Mouse (Mus musculus): Measurements from ENCODE around the gene Foxm1. TPM values are rescaled to one million over a fixed set of nuclear protein-coding genes. Genes with fewer than 3 reads are reported as not detected.

Foxm1 gene
- 31.3 and 38.3 TPM in 2 replicates for polyA plus RNA-seq (2015; fragmentation: Nextera tagmentation; extraction: Ambion mirVana)

GRCm38 (mm10) chr6:128362381-128363006, at the start of gene Foxm1, which contains the start of gene Rhno1:
Gene Foxm1 (plus strand): TSS chr6:128362967.
Gene Rhno1 (minus strand): TSS chr6:128362911.
- H3K4me3 ChIP-seq (ENCODE audit: low read length) = peak within 1 kb of the TSS; percentile 81
- H3K9me3 ChIP-seq (ENCODE audit: low read length) = no peaks in the 10 kb centered on the region
- ATAC-seq (ENCODE audit: low FRiP score, low TSS enrichment) = peak; percentile 88
- under 1% methylated on average over 65 of the region's 76 CpGs for WGBS
- peak within 1 kb of the TSS; percentile 79 for H3K4me2 ChIP-seq (replicated peaks; ENCODE audit: low read depth, low read length)
- H3K9ac ChIP-seq (replicated peaks; ENCODE audit: low read length) = peak within 1 kb of the TSS; percentile 85
- H3K4me1 ChIP-seq (ENCODE audit: insufficient read depth, low read length) = peaks cover 28% of the 10 kb centered on the region
- peaks cover 31% of the 10 kb centered on the region for H3K36me3 ChIP-seq (ENCODE audit: insufficient read depth, low read length)
- peak within 1 kb of the TSS; percentile 93 for H3K27ac ChIP-seq (ENCODE audit: low read length)
- H3K27me3 ChIP-seq (ENCODE audit: insufficient read depth, low read length) = no peaks in the 10 kb centered on the region

DNA sequence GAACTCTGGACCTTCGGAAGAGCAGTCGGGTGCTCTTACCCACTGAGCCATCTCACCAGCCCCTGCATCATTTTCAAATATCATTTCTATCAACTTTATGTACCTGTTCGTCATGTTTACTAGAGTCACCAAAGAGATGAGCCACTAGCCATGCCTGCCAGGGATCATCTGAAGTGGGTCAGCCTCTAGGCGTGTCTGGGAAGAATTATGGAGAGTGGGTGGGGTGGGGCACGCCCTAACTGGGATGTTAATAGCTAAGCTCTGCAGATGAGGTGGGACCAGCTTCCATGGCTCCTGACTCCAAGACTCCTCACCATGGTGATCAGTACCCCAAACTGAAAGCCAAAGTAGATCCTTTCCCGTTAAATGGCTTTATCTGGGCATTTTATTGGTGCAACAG, 48.0 kb upstream of the Foxm1 start:
- Histone ChIP-seq H3K4me1 (ENCODE audit: insufficient read depth, low read length) (no peaks in the 10 kb centered on the region), H3K9ac (replicated peaks; ENCODE audit: low read length) (no peak overlapping the region), H3K36me3 (ENCODE audit: insufficient read depth, low read length) (no peaks in the 10 kb centered on the region), H3K27ac (ENCODE audit: low read length) (no peak overlapping the region), H3K4me2 (replicated peaks; ENCODE audit: low read depth, low read length) (no peak overlapping the region), H3K4me3 (ENCODE audit: low read length) (no peak overlapping the region), H3K9me3 (ENCODE audit: low read length) (no peaks in the 10 kb centered on the region), H3K27me3 (ENCODE audit: insufficient read depth, low read length) (no peaks in the 10 kb centered on the region)
- ATAC-seq (ENCODE audit: low FRiP score, low TSS enrichment) = no peak
- 84% methylated on average over 6 of the region's 6 CpGs for WGBS

- Histone ChIP-seq H3K4me2 (replicated peaks; ENCODE audit: low read depth, low read length) (no peak overlapping the region), H3K9me3 (ENCODE audit: low read length) (no peaks in the 10 kb centered on the region), H3K4me3 (ENCODE audit: low read length) (no peak overlapping the region), H3K27me3 (ENCODE audit: insufficient read depth, low read length) (no peaks in the 10 kb centered on the region), H3K27ac (ENCODE audit: low read length) (no peak overlapping the region), H3K36me3 (ENCODE audit: insufficient read depth, low read length) (no peaks in the 10 kb centered on the region), H3K9ac (replicated peaks; ENCODE audit: low read length) (no peak overlapping the region), H3K4me1 (ENCODE audit: insufficient read depth, low read length) (no peaks in the 10 kb centered on the region)
- 77% methylated on average over 8 of the region's 8 CpGs for WGBS
- no peak for ATAC-seq (ENCODE audit: low FRiP score, low TSS enrichment)
These were observed 47.2 kb upstream of the Foxm1 start for GRCm38 (mm10) chr6:128315597-128315996.

DNA sequence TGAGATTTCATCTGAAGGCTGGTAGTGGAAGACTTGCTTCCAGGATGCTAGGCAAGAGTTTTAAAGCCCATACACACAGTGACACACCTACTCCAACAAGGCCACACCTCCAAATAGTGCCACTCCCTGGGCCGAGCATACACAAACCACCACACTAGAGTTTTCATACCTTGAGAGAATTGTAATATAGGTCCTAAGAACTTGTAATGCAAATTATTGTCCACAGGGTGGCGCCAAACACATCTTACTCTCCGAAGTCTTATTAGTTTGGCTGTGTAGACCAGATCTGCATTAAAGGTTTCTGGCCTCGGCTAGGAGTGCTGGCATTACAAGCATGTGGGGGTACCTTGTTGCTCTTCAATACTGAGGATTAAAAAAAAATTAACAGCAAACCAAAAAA, 44.5 kb upstream of the Foxm1 start:
- 6% methylated on average over 4 of the region's 4 CpGs for WGBS
- no peaks in the 10 kb centered on the region for H3K27me3 ChIP-seq (ENCODE audit: insufficient read depth, low read length)
- no peak overlapping the region for H3K4me3 ChIP-seq (ENCODE audit: low read length)
- no peak overlapping the region for H3K9ac ChIP-seq (replicated peaks; ENCODE audit: low read length)
- 0 out of 2 replicates have a peak, but pooled peaks have one; percentile 37 for ATAC-seq (ENCODE audit: low FRiP score, low TSS enrichment)
- H3K9me3 ChIP-seq (ENCODE audit: low read length) = no peaks in the 10 kb centered on the region
- no peak overlapping the region for H3K27ac ChIP-seq (ENCODE audit: low read length)
- peaks cover 22% of the 10 kb centered on the region for H3K36me3 ChIP-seq (ENCODE audit: insufficient read depth, low read length)
- H3K4me1 ChIP-seq (ENCODE audit: insufficient read depth, low read length) = no peaks in the 10 kb centered on the region
- H3K4me2 ChIP-seq (replicated peaks; ENCODE audit: low read depth, low read length) = no peak overlapping the region

DNA sequence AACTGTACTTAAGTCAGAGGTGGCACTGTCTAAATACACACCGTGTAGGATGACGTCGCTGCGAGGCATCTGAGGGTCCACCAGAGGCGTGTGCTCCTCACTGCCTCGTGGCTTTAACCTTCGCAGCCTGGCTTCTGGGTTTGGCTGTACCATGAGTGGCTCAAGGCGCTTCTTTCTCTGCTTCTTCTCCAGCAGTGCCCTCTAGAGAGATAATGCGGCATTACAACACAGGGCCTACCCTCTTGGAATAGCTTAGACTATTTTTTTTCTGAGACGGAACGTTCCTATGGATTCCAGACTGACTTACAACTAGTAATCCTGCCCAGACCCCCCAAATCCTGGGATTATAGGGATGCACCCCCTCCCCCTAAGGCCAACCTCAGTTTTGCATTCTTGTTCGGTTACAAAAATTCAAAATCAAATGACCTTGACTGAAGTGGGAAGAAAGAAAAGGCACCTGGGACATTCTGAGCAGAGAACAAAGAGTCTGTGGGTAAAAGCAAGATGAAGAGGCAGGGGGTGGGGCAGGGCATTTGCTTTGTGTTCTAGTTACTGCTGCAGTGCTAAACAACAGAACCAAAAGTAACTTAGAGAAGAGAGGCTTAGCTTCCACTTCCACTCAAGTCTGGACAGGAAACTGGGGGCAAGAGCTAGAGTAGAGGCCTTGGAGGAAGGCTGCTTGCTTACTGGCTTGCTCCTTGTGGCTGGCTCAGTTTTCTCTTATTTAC, 28.2 kb upstream of the Foxm1 start:
- no peak for ATAC-seq (ENCODE audit: low FRiP score, low TSS enrichment)

DNA sequence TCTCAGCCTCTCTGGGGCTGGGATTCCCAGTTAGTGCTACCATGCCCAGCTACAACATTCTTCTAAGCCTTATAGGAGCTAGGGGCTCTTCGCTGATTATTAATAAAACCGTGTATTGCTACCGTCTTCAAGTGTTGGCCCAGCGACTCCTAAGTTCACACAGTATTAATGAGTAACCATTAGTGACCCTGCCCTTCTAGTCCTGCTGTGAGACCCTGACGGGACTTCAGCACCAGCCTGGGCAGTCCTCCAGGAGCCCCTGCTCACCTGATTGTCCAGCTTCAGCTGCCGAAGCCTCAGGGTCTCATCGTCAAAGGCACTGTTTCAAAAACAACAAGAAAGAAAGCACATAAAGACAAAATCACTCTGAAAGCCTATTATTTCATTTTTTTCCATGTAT, 25.3 kb upstream of the Foxm1 start:
- Histone ChIP-seq H3K4me2 (replicated peaks; ENCODE audit: low read depth, low read length) (no peak overlapping the region), H3K4me1 (ENCODE audit: insufficient read depth, low read length) (peaks cover 26% of the 10 kb centered on the region), H3K36me3 (ENCODE audit: insufficient read depth, low read length) (peaks cover 21% of the 10 kb centered on the region), H3K9ac (replicated peaks; ENCODE audit: low read length) (no peak overlapping the region), H3K9me3 (ENCODE audit: low read length) (no peaks in the 10 kb centered on the region), H3K27ac (ENCODE audit: low read length) (peak overlapping the region; percentile 65), H3K4me3 (ENCODE audit: low read length) (no peak overlapping the region), H3K27me3 (ENCODE audit: insufficient read depth, low read length) (no peaks in the 10 kb centered on the region)
- 68% methylated on average over 7 of the region's 7 CpGs for WGBS
- ATAC-seq (ENCODE audit: low FRiP score, low TSS enrichment) = peak; percentile 64

More for the DNA sequence above, 28.2 kb upstream of the Foxm1 start:
- Histone ChIP-seq H3K4me3 (ENCODE audit: low read length) (no peak overlapping the region), H3K9ac (replicated peaks; ENCODE audit: low read length) (0 out of 2 replicates have a peak overlapping the region, but pooled peaks have one; percentile 11), H3K4me1 (ENCODE audit: insufficient read depth, low read length) (peaks cover 19% of the 10 kb centered on the region), H3K9me3 (ENCODE audit: low read length) (peaks cover 10% of the 10 kb centered on the region), H3K36me3 (ENCODE audit: insufficient read depth, low read length) (peaks cover 35% of the 10 kb centered on the region), H3K4me2 (replicated peaks; ENCODE audit: low read depth, low read length) (no peak overlapping the region), H3K27me3 (ENCODE audit: insufficient read depth, low read length) (no peaks in the 10 kb centered on the region), H3K27ac (ENCODE audit: low read length) (no peak overlapping the region)
- WGBS = 29% methylated on average over 12 of the region's 12 CpGs

DNA sequence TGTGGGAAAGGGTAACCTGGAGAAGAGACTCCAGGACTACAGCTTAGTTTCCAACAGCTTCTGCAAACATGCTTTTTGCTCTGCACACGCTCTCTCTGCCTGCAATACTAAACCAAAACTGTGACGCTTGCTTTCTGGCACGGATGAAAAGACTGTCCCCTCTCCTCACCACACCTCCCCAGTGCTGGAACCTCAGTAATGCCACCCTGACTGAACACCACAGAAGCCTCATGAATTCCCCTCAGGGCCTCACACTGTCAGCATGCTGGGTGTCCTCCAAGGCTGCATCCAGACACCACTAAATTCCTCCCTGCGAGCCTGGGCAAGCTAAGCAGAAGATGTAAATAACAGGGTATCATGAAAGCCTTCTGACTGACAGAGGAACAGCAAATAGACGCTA, 23.9 kb upstream of the Foxm1 start:
- Histone ChIP-seq H3K4me2 (replicated peaks; ENCODE audit: low read depth, low read length) (no peak overlapping the region), H3K36me3 (ENCODE audit: insufficient read depth, low read length) (peaks cover 9% of the 10 kb centered on the region), H3K4me1 (ENCODE audit: insufficient read depth, low read length) (peaks cover 28% of the 10 kb centered on the region), H3K9ac (replicated peaks; ENCODE audit: low read length) (no peak overlapping the region), H3K27me3 (ENCODE audit: insufficient read depth, low read length) (no peaks in the 10 kb centered on the region), H3K27ac (ENCODE audit: low read length) (peak overlapping the region; percentile 63; the same call in 1 of the 2 replicates), H3K9me3 (ENCODE audit: low read length) (no peaks in the 10 kb centered on the region), H3K4me3 (ENCODE audit: low read length) (no peak overlapping the region)
- 28% methylated on average over 5 of the region's 5 CpGs for WGBS
- no peak for ATAC-seq (ENCODE audit: low FRiP score, low TSS enrichment)

DNA sequence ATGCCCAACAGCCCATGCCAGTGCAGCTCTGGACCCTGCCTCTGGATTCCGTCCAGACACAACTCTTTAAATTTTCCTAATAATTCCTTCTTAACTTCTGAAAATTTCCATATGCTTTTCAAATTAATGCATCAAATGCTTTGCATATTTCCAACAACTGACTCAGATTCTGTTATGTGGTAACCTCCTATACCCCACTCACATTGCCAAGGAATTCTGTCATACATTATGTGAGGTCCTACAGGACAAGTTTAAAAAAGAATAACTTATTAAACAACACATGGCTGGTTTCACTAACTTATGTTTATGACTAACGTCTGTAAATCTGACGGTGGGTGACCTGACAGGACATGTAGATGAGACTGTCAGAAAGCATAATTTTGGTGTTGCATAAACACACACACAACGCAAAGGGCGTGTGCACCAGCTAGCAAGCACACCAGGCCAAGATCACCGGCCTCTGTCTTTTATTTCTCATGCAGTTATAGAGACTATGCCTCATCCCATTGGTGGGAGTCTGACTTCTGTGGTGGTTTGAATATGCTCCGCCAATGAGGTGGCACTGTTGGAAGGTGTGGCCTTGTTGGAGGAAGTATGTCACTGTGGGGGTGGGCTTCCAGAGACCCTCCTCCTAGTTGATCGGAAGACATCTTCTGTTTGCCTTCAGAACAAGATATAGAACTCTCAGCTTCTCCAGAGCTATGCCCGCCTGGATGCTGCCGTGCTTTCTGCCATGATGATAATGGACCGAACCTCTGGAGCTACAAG, 20.6 kb upstream of the Foxm1 start:
- 86% methylated on average over 11 of the region's 11 CpGs for WGBS
- H3K36me3 ChIP-seq (ENCODE audit: insufficient read depth, low read length) = peaks cover 7% of the 10 kb centered on the region; the same call in 1 of the 2 replicates
- H3K9ac ChIP-seq (replicated peaks; ENCODE audit: low read length) = no peak overlapping the region
- H3K27me3 ChIP-seq (ENCODE audit: insufficient read depth, low read length) = no peaks in the 10 kb centered on the region
- no peak overlapping the region for H3K4me2 ChIP-seq (replicated peaks; ENCODE audit: low read depth, low read length)
- ATAC-seq (ENCODE audit: low FRiP score, low TSS enrichment) = peak; percentile 40; the same call in 1 of the 2 replicates
- H3K4me1 ChIP-seq (ENCODE audit: insufficient read depth, low read length) = peaks cover 20% of the 10 kb centered on the region
- peak overlapping the region; percentile 51; the same call in 1 of the 2 replicates for H3K27ac ChIP-seq (ENCODE audit: low read length)
- H3K4me3 ChIP-seq (ENCODE audit: low read length) = no peak overlapping the region
- no peaks in the 10 kb centered on the region for H3K9me3 ChIP-seq (ENCODE audit: low read length)

- no peak for ATAC-seq (ENCODE audit: low FRiP score, low TSS enrichment)
- Histone ChIP-seq H3K4me1 (ENCODE audit: insufficient read depth, low read length) (0 out of 2 replicates have a peak, but pooled peaks cover 5% of the 10 kb centered on the region), H3K4me3 (ENCODE audit: low read length) (no peak overlapping the region), H3K9me3 (ENCODE audit: low read length) (no peaks in the 10 kb centered on the region), H3K4me2 (replicated peaks; ENCODE audit: low read depth, low read length) (no peak overlapping the region), H3K9ac (replicated peaks; ENCODE audit: low read length) (no peak overlapping the region), H3K27me3 (ENCODE audit: insufficient read depth, low read length) (no peaks in the 10 kb centered on the region), H3K36me3 (ENCODE audit: insufficient read depth, low read length) (peaks cover 9% of the 10 kb centered on the region), H3K27ac (ENCODE audit: low read length) (no peak overlapping the region)
- 85% methylated on average over 10 of the region's 10 CpGs for WGBS
These were observed 17.1 kb upstream of the Foxm1 start for GRCm38 (mm10) chr6:128345623-128346022.
